Mouse (Mus musculus) midbrain, embryonic 12.5 days (tissue): ENCODE data around the gene Fhl3. TPM values are rescaled to one million over a fixed set of nuclear protein-coding genes. Genes with fewer than 3 reads are reported as not detected.

Experiments
- ATAC-seq: fragments of 200-750 bp; cut with Nextera tagmentation; 2 replicates; pipeline ENCODE4 v1.8.0; 2017; ENCODE audit warnings: low read depth, moderate TSS enrichment, moderate library complexity; ENCODE audit not compliant: low FRiP score
- H3K27ac ChIP-seq: fragments of 300-500 bp; sonication (generic); replicated peaks from 2 replicates; pipeline ENCODE4 v1.5.1; 2016; ENCODE audit warnings: mild to moderate bottlenecking
- H3K27me3 ChIP-seq: fragments of 300-500 bp; sonication (generic); 2 replicates; pipeline ENCODE4 v1.6.1; 2016; ENCODE audit warnings: mild to moderate bottlenecking
- H3K36me3 ChIP-seq: fragments of 300-500 bp; sonication (generic); 2 replicates; pipeline ENCODE4 v1.6.1; 2016
- H3K4me1 ChIP-seq: fragments of 300-500 bp; sonication (generic); 2 replicates; pipeline ENCODE4 v1.6.1; 2016
- H3K4me2 ChIP-seq: fragments of 300-500 bp; sonication (generic); replicated peaks from 2 replicates; pipeline ENCODE4 v1.6.1; 2016; ENCODE audit warnings: mild to moderate bottlenecking, moderate library complexity
- H3K4me3 ChIP-seq: fragments of 300-500 bp; sonication (generic); 2 replicates; pipeline ENCODE4 v1.5.1; 2016; ENCODE audit warnings: mild to moderate bottlenecking
- H3K9ac ChIP-seq: fragments of 300-500 bp; sonication (generic); replicated peaks from 2 replicates; pipeline ENCODE4 v1.6.1; 2016; ENCODE audit warnings: mild to moderate bottlenecking, moderate library complexity
- H3K9me3 ChIP-seq: fragments of 300-500 bp; sonication (generic); 2 replicates; pipeline ENCODE4 v1.6.1; 2016; ENCODE audit warnings: mild to moderate bottlenecking
- WGBS: fragments of 180-500 bp; shearing (Covaris S2); methylation state at CpG from one replicate; pipeline ENCODE4 v1.1.7; 2016; 5-methylcytosine and 5-hydroxymethylcytosine counted together
- polyA plus RNA-seq: library from polyadenylated mRNA; unstranded; fragments of >200 nt; fragmentation: Nextera tagmentation; extraction: Ambion mirVana; gene quantifications from 2 replicates; pipeline ENCODE4 v1.2.1, GENCODE M21; 2016

Gene Fhl3
- polyA plus RNA-seq, 1 experiment from 2014 or later = 2.6 TPM

- ATAC-seq = peak; percentile 28
- H3K36me3 ChIP-seq = no peaks in the 10 kb centered on the region
- H3K9ac ChIP-seq = peak overlapping the region; percentile 32; the same call in 1 of the 2 replicates
- peak overlapping the region; percentile 47 for H3K4me2 ChIP-seq
- peak overlapping the region; percentile 85 for H3K27ac ChIP-seq
- H3K4me1 ChIP-seq = peaks cover 47% of the 10 kb centered on the region
- H3K9me3 ChIP-seq = no peaks in the 10 kb centered on the region
- 15% methylated on average over 14 of the region's 14 CpGs for WGBS
- peaks cover 81% of the 10 kb centered on the region for H3K27me3 ChIP-seq
- H3K4me3 ChIP-seq = peak overlapping the region; percentile 7; the same call in 1 of the 2 replicates
Observed at GRCm38 (mm10) chr4:124667476-124668033, 32.9 kb upstream of the Fhl3 start.

GRCm38 (mm10) chr4:124668078-124668477 is 32.4 kb upstream of the Fhl3 start:
- H3K36me3 ChIP-seq = no peaks in the 10 kb centered on the region
- no peaks in the 10 kb centered on the region for H3K9me3 ChIP-seq
- H3K4me3 ChIP-seq = peak overlapping the region; percentile 7; the same call in 1 of the 2 replicates
- WGBS = 7% methylated on average over 8 of the region's 8 CpGs
- peaks cover 52% of the 10 kb centered on the region for H3K4me1 ChIP-seq
- H3K9ac ChIP-seq = no peak overlapping the region
- H3K27ac ChIP-seq = peak overlapping the region; percentile 85
- peaks cover 79% of the 10 kb centered on the region for H3K27me3 ChIP-seq
- H3K4me2 ChIP-seq = peak overlapping the region; percentile 47
- ATAC-seq = peak; percentile 88

- Histone ChIP-seq H3K27me3 (peaks cover 76% of the 10 kb centered on the region), H3K36me3 (no peaks in the 10 kb centered on the region), H3K4me2 (no peak overlapping the region), H3K4me3 (no peak overlapping the region), H3K9ac (no peak overlapping the region), H3K27ac (no peak overlapping the region), H3K4me1 (peaks cover 55% of the 10 kb centered on the region), H3K9me3 (no peaks in the 10 kb centered on the region)
- WGBS = 62% methylated on average over 8 of the region's 8 CpGs
- no peak for ATAC-seq
Observed at GRCm38 (mm10) chr4:124670232-124670631, 30.3 kb upstream of the Fhl3 start.

GRCm38 (mm10) chr4:124671583-124671982 is 28.9 kb upstream of the Fhl3 start:
- H3K9me3 ChIP-seq = no peaks in the 10 kb centered on the region
- peak overlapping the region; percentile 39; the same call in 1 of the 2 replicates for H3K9ac ChIP-seq
- H3K4me3 ChIP-seq = no peak overlapping the region
- peak overlapping the region; percentile 63; the same call in 1 of the 2 replicates for H3K27ac ChIP-seq
- H3K4me2 ChIP-seq = peak overlapping the region; percentile 51
- H3K27me3 ChIP-seq = peaks cover 63% of the 10 kb centered on the region
- ATAC-seq = no peak
- H3K36me3 ChIP-seq = peaks cover 6% of the 10 kb centered on the region; the same call in 1 of the 2 replicates
- peaks cover 55% of the 10 kb centered on the region for H3K4me1 ChIP-seq
- WGBS = 35% methylated on average over 7 of the region's 7 CpGs

GRCm38 (mm10) chr4:124672347-124673320 is 27.9 kb upstream of the Fhl3 start:
- H3K4me1 ChIP-seq = peaks cover 49% of the 10 kb centered on the region
- peak overlapping the region; percentile 51 for H3K4me2 ChIP-seq
- H3K27ac ChIP-seq = peak overlapping the region; percentile 63
- WGBS = 3% methylated on average over 31 of the region's 31 CpGs
- peak overlapping the region; percentile 39; the same call in 1 of the 2 replicates for H3K9ac ChIP-seq
- ATAC-seq = peak; percentile 48
- peaks cover 59% of the 10 kb centered on the region for H3K27me3 ChIP-seq
- H3K9me3 ChIP-seq = no peaks in the 10 kb centered on the region
- H3K36me3 ChIP-seq = peaks cover 16% of the 10 kb centered on the region
- peak overlapping the region; percentile 21 for H3K4me3 ChIP-seq

GRCm38 (mm10) chr4:124674334-124675032 is 26.0 kb upstream of the Fhl3 start:
- ATAC-seq = peak; percentile 18; the same call in 1 of the 2 replicates

GRCm38 (mm10) chr4:124675037-124675436 is 25.5 kb upstream of the Fhl3 start:
- peaks cover 42% of the 10 kb centered on the region for H3K27me3 ChIP-seq

More at GRCm38 (mm10) chr4:124674334-124675032, 26.0 kb upstream of the Fhl3 start:
- H3K27ac ChIP-seq = no peak overlapping the region; the same call in 1 of the 2 replicates
- H3K36me3 ChIP-seq = peaks cover 29% of the 10 kb centered on the region
- H3K9ac ChIP-seq = no peak overlapping the region
- no peak overlapping the region for H3K4me3 ChIP-seq
- peaks cover 45% of the 10 kb centered on the region for H3K27me3 ChIP-seq
- no peak overlapping the region; the same call in 1 of the 2 replicates for H3K4me2 ChIP-seq
- WGBS = 39% methylated on average over 17 of the region's 17 CpGs
- H3K9me3 ChIP-seq = no peaks in the 10 kb centered on the region
- H3K4me1 ChIP-seq = peaks cover 38% of the 10 kb centered on the region

GRCm38 (mm10) chr4:124675958-124676357 is 24.5 kb upstream of the Fhl3 start:
- Histone ChIP-seq H3K4me2 (no peak overlapping the region), H3K27me3 (peaks cover 33% of the 10 kb centered on the region), H3K9ac (no peak overlapping the region), H3K4me1 (peaks cover 38% of the 10 kb centered on the region), H3K4me3 (no peak overlapping the region), H3K9me3 (no peaks in the 10 kb centered on the region), H3K27ac (no peak overlapping the region), H3K36me3 (peaks cover 43% of the 10 kb centered on the region)
- no peak for ATAC-seq
- WGBS = 84% methylated on average over 6 of the region's 6 CpGs

More at GRCm38 (mm10) chr4:124675037-124675436, 25.5 kb upstream of the Fhl3 start:
- Histone ChIP-seq H3K9ac (no peak overlapping the region), H3K36me3 (peaks cover 35% of the 10 kb centered on the region), H3K4me3 (no peak overlapping the region), H3K9me3 (no peaks in the 10 kb centered on the region), H3K4me2 (no peak overlapping the region; the same call in 1 of the 2 replicates), H3K4me1 (peaks cover 38% of the 10 kb centered on the region), H3K27ac (no peak overlapping the region)
- 3% methylated on average over 4 of the region's 4 CpGs for WGBS
- no peak for ATAC-seq

- no peak overlapping the region for H3K4me3 ChIP-seq
- H3K4me2 ChIP-seq = no peak overlapping the region
- H3K9me3 ChIP-seq = no peaks in the 10 kb centered on the region
- no peak for ATAC-seq
- WGBS = 60% methylated on average over 7 of the region's 7 CpGs
- H3K27me3 ChIP-seq = no peaks in the 10 kb centered on the region
- peaks cover 81% of the 10 kb centered on the region for H3K36me3 ChIP-seq
- H3K27ac ChIP-seq = no peak overlapping the region
- H3K9ac ChIP-seq = no peak overlapping the region
- H3K4me1 ChIP-seq = no peaks in the 10 kb centered on the region
Observed at GRCm38 (mm10) chr4:124682270-124682669, 18.2 kb upstream of the Fhl3 start.

- Histone ChIP-seq H3K4me1 (no peaks in the 10 kb centered on the region), H3K27me3 (no peaks in the 10 kb centered on the region), H3K4me3 (no peak overlapping the region), H3K9me3 (no peaks in the 10 kb centered on the region), H3K4me2 (no peak overlapping the region), H3K36me3 (peaks cover 79% of the 10 kb centered on the region), H3K27ac (no peak overlapping the region), H3K9ac (no peak overlapping the region)
- 95% methylated on average over 4 of the region's 4 CpGs for WGBS
- no peak for ATAC-seq
Observed at GRCm38 (mm10) chr4:124683474-124683873, 17.0 kb upstream of the Fhl3 start.

GRCm38 (mm10) chr4:124685004-124685403 is 15.5 kb upstream of the Fhl3 start:
- Histone ChIP-seq H3K4me1 (no peaks in the 10 kb centered on the region), H3K9me3 (no peaks in the 10 kb centered on the region), H3K4me3 (no peak overlapping the region), H3K27me3 (no peaks in the 10 kb centered on the region), H3K36me3 (peaks cover 72% of the 10 kb centered on the region), H3K9ac (no peak overlapping the region), H3K4me2 (no peak overlapping the region), H3K27ac (no peak overlapping the region)
- ATAC-seq = no peak
- 86% methylated on average over 4 of the region's 4 CpGs for WGBS
